Mouse (Mus musculus) brain, embryonic 14.5 days (tissue): Measurements from ENCODE around the gene Plekhd1.

ENCODE experiments used
- CTCF ChIP-seq: fragments of 200-500 bp; IDR thresholded peaks from 2 replicates; pipeline ENCODE4 v1.5.1; 2012; ENCODE audit warnings: inconsistent platforms, mild to moderate bottlenecking, moderate library complexity, borderline replicate concordance; ENCODE audit not compliant: insufficient read depth, insufficient read length; ENCODE audit errors: extremely low read depth
- POLR2A ChIP-seq: fragments of 200-500 bp; IDR thresholded peaks from 2 replicates; pipeline ENCODE4 v1.6.1; 2012; ENCODE audit warnings: mild to moderate bottlenecking, inconsistent platforms, borderline replicate concordance; ENCODE audit not compliant: poor library complexity, insufficient read depth, insufficient read length, severe bottlenecking; ENCODE audit errors: extremely low read depth

DNA sequence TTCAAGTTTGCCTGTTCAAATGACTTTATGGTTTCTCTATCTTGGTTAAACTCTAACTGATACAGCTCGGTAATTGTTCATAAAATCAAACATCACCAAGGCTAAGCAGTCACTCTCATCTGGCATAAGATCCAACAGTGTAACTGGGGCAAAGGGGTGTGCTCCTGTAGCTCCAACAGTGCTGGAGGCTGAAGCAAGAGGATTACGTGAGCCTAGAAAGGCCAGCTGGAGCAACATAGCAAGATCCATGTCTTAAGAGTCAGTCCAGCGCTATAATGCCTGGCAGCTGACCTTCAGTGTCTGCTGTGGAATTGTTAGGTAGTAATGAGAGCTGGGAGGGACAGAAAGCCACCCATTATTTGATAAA lies 37.7 kb upstream of the Plekhd1 start:
- no peak for TF ChIP-seq CTCF
- TF ChIP-seq POLR2A: no peak
